Mouse (Mus musculus) midbrain, embryonic 14.5 days (tissue): Measurements from ENCODE around the gene Igfbpl1. TPM values are rescaled to one million over a fixed set of nuclear protein-coding genes. Genes with fewer than 3 reads are reported as not detected.

ENCODE experiments used
- ATAC-seq: fragments of 200-750 bp; cut with Nextera tagmentation; 2 replicates; pipeline ENCODE4 v1.8.0; 2017; ENCODE audit warnings: moderate number of reproducible peaks, moderate library complexity; ENCODE audit not compliant: low FRiP score, low TSS enrichment
- DNase-seq: peaks from one replicate; pipeline ENCODE4 v3.0.0-alpha.2; 2015
- H3K27ac ChIP-seq: fragments of 300-500 bp; sonication (generic); replicated peaks from 2 replicates; pipeline ENCODE4 v1.5.1; 2014; ENCODE audit warnings: mild to moderate bottlenecking, low read depth, low read length, moderate library complexity
- H3K27me3 ChIP-seq: fragments of 300-500 bp; sonication (generic); 2 replicates; pipeline ENCODE4 v1.6.1; 2014; ENCODE audit warnings: low read length, control low read depth, mixed read lengths; ENCODE audit not compliant: control insufficient read depth, insufficient read depth
- H3K36me3 ChIP-seq: fragments of 300-500 bp; sonication (generic); 2 replicates; pipeline ENCODE4 v1.6.1; 2014; ENCODE audit warnings: low read length, control low read depth; ENCODE audit not compliant: control insufficient read depth, insufficient read depth
- H3K4me1 ChIP-seq: fragments of 300-500 bp; sonication (generic); 2 replicates; pipeline ENCODE4 v1.6.1; 2014; ENCODE audit warnings: mild to moderate bottlenecking, antibody characterized with exemption, low read length, control low read depth; ENCODE audit not compliant: control insufficient read depth, insufficient read depth
- H3K4me2 ChIP-seq: fragments of 300-500 bp; sonication (generic); 2 replicates; pipeline ENCODE4 v1.6.1; 2014; ENCODE audit warnings: mild to moderate bottlenecking, low read length, moderate library complexity
- H3K4me3 ChIP-seq: fragments of 300-500 bp; sonication (generic); replicated peaks from 2 replicates; pipeline ENCODE4 v1.5.1; 2014; ENCODE audit warnings: low read depth, low read length
- H3K9ac ChIP-seq: fragments of 300-500 bp; sonication (generic); replicated peaks from 2 replicates; pipeline ENCODE4 v1.6.1; 2014; ENCODE audit warnings: mild to moderate bottlenecking, low read length, moderate library complexity
- H3K9me3 ChIP-seq: fragments of 300-500 bp; sonication (generic); 2 replicates; pipeline ENCODE4 v1.6.1; 2016; ENCODE audit warnings: low read length, control low read depth, mixed read lengths; ENCODE audit not compliant: control insufficient read depth
- WGBS: fragments of 180-500 bp; shearing (Covaris S2); extraction: QIAGEN DNeasy Blood & Tissue Kit; methylation state at CpG from one replicate; pipeline ENCODE4 v1.1.7; 2014; 5-methylcytosine and 5-hydroxymethylcytosine counted together
- polyA plus RNA-seq: library from polyadenylated mRNA; unstranded; fragments of >200 nt; fragmentation: Nextera tagmentation; extraction: Ambion mirVana; gene quantifications from 2 replicates; pipeline ENCODE4 v1.2.1, GENCODE M21; 2014

The Igfbpl1 gene
- polyA plus RNA-seq, 1 experiment from 2014 or later: 112 TPM

GRCm38 (mm10) chr4:45790018-45790417 is 36.7 kb downstream of the Igfbpl1 start:
- H3K27ac ChIP-seq: no peak overlapping the region
- no peak for ATAC-seq
- H3K4me2 ChIP-seq: no peak overlapping the region
- peaks cover 8% of the 10 kb centered on the region for H3K4me1 ChIP-seq
- H3K4me3 ChIP-seq: no peak overlapping the region
- no peaks in the 10 kb centered on the region for H3K36me3 ChIP-seq
- WGBS: 82% methylated on average over 2 of the region's 2 CpGs
- no peak overlapping the region for H3K9ac ChIP-seq
- no peaks in the 10 kb centered on the region for H3K9me3 ChIP-seq
- DNase-seq: no peak
- H3K27me3 ChIP-seq: no peaks in the 10 kb centered on the region

DNA sequence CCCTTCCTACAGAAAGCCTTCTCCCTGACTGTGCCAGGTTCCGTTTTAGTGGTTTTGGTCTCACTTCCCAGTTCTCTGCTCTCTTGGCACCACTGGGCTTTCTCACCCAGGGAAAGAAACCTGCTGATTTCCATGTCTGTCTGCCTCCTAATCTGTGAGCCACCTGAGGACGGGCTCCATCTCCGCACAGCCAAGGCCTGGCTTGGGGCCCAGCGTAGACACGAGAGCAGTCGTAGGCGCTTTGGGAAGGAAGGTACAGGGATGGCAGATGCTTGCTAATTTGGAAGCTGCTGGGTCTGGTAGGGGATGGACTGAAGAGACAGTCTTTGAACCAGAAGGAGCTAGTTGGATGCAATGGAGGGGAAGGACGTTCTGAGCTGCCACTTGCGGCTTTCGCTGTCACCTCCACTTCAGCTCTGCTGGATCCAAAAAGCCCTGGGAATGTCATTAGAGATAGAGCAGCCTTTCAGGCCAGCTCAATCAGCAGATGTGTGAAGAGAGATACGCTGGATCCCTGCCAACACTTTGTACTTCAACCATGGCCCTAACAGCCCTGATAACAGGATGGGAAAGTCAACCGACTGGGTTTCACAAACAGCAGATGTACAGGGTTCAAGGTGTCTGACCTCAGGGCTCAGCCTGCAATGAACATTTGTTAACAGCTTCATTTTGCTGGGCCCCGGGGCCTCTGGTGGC is 37.3 kb downstream of the Igfbpl1 start:
- WGBS: 74% methylated on average over 13 of the region's 13 CpGs
- H3K27ac ChIP-seq: no peak overlapping the region

DNA sequence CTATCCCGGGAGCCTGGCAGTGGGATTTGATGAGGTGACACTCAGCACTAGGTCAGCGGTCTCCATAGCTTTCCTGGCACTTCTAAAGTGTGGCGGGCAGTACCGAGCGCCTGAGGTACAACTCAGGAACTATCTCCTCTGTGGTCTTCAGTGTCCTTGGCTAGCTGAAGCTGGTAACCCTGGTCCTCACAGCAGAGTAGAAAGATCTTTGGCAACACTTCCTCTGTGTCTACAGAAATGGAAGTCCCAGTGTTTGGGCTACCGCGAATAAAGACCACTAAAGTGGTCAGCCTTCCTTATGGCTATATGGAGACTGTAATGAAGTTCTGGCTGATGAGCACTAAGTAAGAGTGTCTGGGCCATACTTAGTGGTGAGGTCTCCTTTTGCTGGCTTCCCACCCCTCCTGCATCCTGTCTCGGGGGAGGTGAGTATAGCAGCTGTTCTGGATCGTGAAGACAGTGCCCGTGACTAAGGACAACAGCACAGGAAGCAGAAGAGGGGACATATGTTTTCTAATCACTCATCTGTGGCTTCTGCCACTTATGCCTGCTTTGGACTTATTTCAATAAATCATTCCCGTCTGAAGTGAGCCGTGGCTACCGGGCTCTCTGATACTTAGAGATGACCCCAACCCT is 38.2 kb downstream of the Igfbpl1 start:
- no peaks in the 10 kb centered on the region for H3K27me3 ChIP-seq
- DNase-seq (no peak), ATAC-seq (no peak)
- WGBS: 90% methylated on average over 13 of the region's 13 CpGs
- H3K9ac ChIP-seq: no peak overlapping the region
- H3K27ac ChIP-seq: no peak overlapping the region
- H3K36me3 ChIP-seq: no peaks in the 10 kb centered on the region
- H3K4me2 ChIP-seq: no peak overlapping the region
- no peaks in the 10 kb centered on the region for H3K9me3 ChIP-seq
- H3K4me3 ChIP-seq: no peak overlapping the region
- H3K4me1 ChIP-seq: peaks cover 8% of the 10 kb centered on the region

More for the DNA sequence above, 37.3 kb downstream of the Igfbpl1 start:
- Histone ChIP-seq H3K4me2 (no peak overlapping the region), H3K27me3 (no peaks in the 10 kb centered on the region), H3K9ac (no peak overlapping the region), H3K4me1 (peaks cover 8% of the 10 kb centered on the region), H3K36me3 (no peaks in the 10 kb centered on the region), H3K4me3 (no peak overlapping the region), H3K9me3 (no peaks in the 10 kb centered on the region)
- ATAC-seq (no peak), DNase-seq (peak; percentile 50)

DNA sequence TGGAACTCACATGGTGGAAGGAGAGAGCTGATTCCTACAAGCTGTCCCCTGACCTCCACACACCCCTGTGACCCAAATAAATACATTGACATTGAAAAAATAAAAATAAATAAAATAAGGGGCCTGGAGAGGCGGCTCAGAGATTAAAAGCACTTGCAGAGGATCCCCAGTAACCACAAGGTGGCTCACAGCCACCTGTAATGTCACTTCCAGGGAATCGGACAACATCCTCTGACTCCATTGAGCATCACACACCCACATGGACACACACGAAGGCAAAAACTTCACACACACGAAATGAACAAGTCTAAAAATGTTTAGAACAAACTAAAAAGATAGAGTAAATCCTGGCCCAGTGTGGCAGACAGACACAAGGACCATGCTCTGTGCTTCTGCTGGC is 40.0 kb downstream of the Igfbpl1 start:
- ATAC-seq (no peak), DNase-seq (no peak)
- H3K27me3 ChIP-seq: no peaks in the 10 kb centered on the region
- H3K9me3 ChIP-seq: no peaks in the 10 kb centered on the region
- H3K4me2 ChIP-seq: no peak overlapping the region
- no peak overlapping the region for H3K9ac ChIP-seq
- no peak overlapping the region for H3K27ac ChIP-seq
- H3K4me1 ChIP-seq: peaks cover 8% of the 10 kb centered on the region
- H3K4me3 ChIP-seq: no peak overlapping the region
- WGBS: 56% methylated on average over 4 of the region's 4 CpGs
- no peaks in the 10 kb centered on the region for H3K36me3 ChIP-seq

GRCm38 (mm10) chr4:45785959-45786358 is 40.8 kb downstream of the Igfbpl1 start:
- WGBS: 11% methylated on average over 2 of the region's 2 CpGs
- no peak overlapping the region for H3K4me2 ChIP-seq
- peaks cover 8% of the 10 kb centered on the region for H3K4me1 ChIP-seq
- DNase-seq (no peak), ATAC-seq (no peak)
- no peak overlapping the region for H3K4me3 ChIP-seq
- no peaks in the 10 kb centered on the region for H3K9me3 ChIP-seq
- no peak overlapping the region for H3K9ac ChIP-seq
- H3K27me3 ChIP-seq: no peaks in the 10 kb centered on the region
- no peaks in the 10 kb centered on the region for H3K36me3 ChIP-seq
- no peak overlapping the region for H3K27ac ChIP-seq

DNA sequence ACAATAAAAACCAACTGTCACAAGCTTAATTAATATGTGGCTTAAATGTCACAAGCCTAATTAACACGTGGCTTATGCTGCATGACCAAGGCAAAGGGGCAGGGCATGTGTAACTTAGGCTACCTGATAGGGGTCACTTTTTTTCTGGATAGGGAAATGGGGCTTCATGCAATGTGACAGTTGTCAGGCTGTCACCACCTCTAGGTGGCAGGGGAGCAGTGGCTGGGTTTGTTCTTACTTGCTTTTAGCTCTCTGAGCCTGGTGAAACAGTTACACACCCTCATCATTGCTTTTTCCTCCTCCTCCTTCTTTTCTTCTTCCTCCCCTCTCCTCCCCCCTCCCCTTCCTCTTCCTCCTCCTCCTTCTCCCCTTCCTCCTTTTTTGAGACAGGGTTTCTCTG is 43.1 kb downstream of the Igfbpl1 start:
- DNase-seq: no peak

GRCm38 (mm10) chr4:45771619-45772018 is 55.1 kb downstream of the Igfbpl1 start:
- Histone ChIP-seq H3K27me3 (peaks cover 15% of the 10 kb centered on the region; the same call in 1 of the 2 replicates), H3K9me3 (no peaks in the 10 kb centered on the region), H3K27ac (peak overlapping the region; percentile 61), H3K9ac (peak overlapping the region; percentile 10; the same call in 1 of the 2 replicates), H3K4me3 (no peak overlapping the region), H3K36me3 (no peaks in the 10 kb centered on the region), H3K4me1 (peaks cover 45% of the 10 kb centered on the region), H3K4me2 (no peak overlapping the region; the same call in 1 of the 2 replicates)
- DNase-seq (peak; percentile 93), ATAC-seq (peak; percentile 68; the same call in 1 of the 2 replicates)
- 4% methylated on average over 5 of the region's 5 CpGs for WGBS

More for the DNA sequence above, 43.1 kb downstream of the Igfbpl1 start:
- no peak for ATAC-seq
- H3K9me3 ChIP-seq: no peaks in the 10 kb centered on the region
- H3K36me3 ChIP-seq: no peaks in the 10 kb centered on the region
- no peak overlapping the region for H3K9ac ChIP-seq
- peaks cover 8% of the 10 kb centered on the region for H3K4me1 ChIP-seq
- WGBS: 74% methylated on average over 1 of the region's 1 CpGs
- H3K27ac ChIP-seq: no peak overlapping the region
- no peak overlapping the region for H3K4me2 ChIP-seq
- no peaks in the 10 kb centered on the region for H3K27me3 ChIP-seq
- H3K4me3 ChIP-seq: no peak overlapping the region

GRCm38 (mm10) chr4:45771173-45771572 is 55.5 kb downstream of the Igfbpl1 start:
- DNase-seq (peak; percentile 65), ATAC-seq (peak; percentile 10; the same call in 1 of the 2 replicates)
- Histone ChIP-seq H3K9ac (peak overlapping the region; percentile 10; the same call in 1 of the 2 replicates), H3K4me3 (no peak overlapping the region), H3K4me2 (peak overlapping the region; percentile 10; the same call in 1 of the 2 replicates), H3K27ac (peak overlapping the region; percentile 61), H3K9me3 (no peaks in the 10 kb centered on the region), H3K36me3 (no peaks in the 10 kb centered on the region), H3K27me3 (peaks cover 15% of the 10 kb centered on the region; the same call in 1 of the 2 replicates), H3K4me1 (peaks cover 50% of the 10 kb centered on the region)
- 4% methylated on average over 8 of the region's 8 CpGs for WGBS
